Mouse (Mus musculus) embryonic fibroblast, embryonic 13.5 days (primary cell): ENCODE data around the gene Npepl1.

Source experiments
- CTCF ChIP-seq: IDR thresholded peaks from 2 replicates; pipeline ENCODE4 v1.5.1; 2011; ENCODE audit warnings: mild to moderate bottlenecking, control low read depth, low read length, moderate library complexity, borderline replicate concordance; ENCODE audit not compliant: insufficient read depth
- POLR2A ChIP-seq: IDR thresholded peaks from 2 replicates; pipeline ENCODE4 v1.6.1; 2011; ENCODE audit warnings: low read depth, mild to moderate bottlenecking, control low read depth, low read length, moderate library complexity

DNA sequence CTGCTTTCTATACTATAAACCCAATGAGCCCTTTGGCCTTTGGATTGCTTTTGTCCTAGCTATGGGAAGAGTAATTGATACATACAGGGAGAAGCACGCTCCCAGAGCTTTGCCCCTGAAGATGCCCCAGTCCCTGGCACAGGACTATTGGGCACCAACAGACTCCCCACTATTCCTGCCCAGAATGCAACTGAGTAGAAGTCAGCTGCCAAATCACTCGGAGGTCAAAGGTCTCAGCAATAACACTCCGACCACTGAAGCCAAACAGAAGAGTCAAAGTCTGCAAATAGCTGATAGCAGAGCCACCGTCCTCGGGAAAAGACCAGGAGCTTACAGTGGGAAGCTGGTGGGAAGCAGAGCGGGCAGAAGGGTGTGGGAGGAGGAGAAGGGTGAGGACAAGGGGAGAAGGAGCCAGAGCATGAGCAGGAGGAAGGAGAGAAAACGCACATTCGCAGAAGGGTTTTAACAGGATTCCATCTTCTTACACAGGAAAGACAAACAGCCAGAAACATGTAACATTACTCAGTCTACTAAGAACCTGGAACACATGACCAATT lies 22.3 kb downstream of the Npepl1 start:
- TF ChIP-seq CTCF: no peak
- no peak for TF ChIP-seq POLR2A
